Mouse (Mus musculus) megakaryocyte, embryonic 14.5 days (primary cell): ENCODE measurements at regions not wholly inside any gene's neighbourhood (a gene's known extent, or its start where the extent isn't known, plus 50 kb on each side); places are given as distances from the start of the nearest gene placed in this dataset.

Source experiments
- FLI1 ChIP-seq: IDR thresholded peaks from 2 replicates; pipeline ENCODE4 v1.6.1; 2012; ENCODE audit warnings: low read length, inconsistent platforms, mixed read lengths
- GATA1 ChIP-seq: IDR thresholded peaks from 3 replicates; pipeline ENCODE4 v1.6.1; 2012; ENCODE audit warnings: mixed read lengths, low read length, inconsistent platforms, borderline replicate concordance

DNA sequence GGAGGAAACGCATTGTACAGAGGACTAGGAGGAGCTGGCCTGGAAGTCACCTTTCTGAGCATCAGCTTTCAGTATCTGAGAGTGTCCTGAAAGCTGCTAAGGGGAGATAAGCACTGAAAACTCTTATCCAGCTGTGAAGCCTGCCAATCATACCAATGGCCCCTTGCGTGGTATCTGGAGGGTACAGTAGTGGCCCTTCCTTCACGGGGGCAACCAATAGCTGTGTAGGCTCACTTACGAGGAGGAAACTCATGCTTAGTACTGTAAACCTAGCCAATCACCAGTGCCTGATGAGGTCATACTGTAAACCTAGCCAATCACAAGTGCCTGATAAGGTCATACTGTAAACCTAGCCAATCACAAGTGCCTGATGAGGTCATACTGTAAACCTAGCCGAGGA, 231.7 kb upstream of the Fam241a start:
- TF ChIP-seq GATA1 (no peak), FLI1 (no peak)
